Mouse (Mus musculus): ENCODE results near the gene Dleu7.

DNA sequence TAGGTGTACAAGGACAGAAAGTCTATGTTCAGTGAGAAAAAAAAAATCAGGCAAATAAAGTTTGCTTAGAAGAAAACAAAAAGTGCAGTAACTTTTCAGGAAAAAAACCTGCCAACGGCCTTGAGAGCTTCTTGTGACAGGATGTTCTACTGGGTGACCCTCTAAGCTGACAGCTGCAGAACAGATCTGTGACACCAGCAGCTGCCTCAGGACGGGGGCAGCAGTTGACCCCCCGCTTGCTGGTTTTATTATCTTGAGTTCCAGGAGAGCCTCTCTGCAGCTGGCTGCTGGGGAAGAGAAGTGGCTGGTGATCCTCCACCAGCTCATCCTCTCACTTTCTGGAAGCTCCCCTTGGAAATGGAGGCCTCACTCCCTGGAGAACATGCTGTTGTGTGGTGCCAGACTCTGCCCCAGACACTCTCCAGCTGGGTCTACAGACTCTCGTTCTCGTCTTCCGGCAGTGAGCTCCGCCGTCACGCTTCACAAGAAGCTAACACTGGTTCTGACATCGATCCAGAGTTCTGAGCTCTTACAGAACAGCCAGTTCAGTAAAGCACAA lies 33.8 kb downstream of the Dleu7 start:
- TF ChIP-seq CTCF (IDR thresholded peaks at IDR 0.05; ENCODE audit: borderline replicate concordance, insufficient read depth, low read length), result no peak
- TF ChIP-seq POLR2A (IDR thresholded peaks at IDR 0.05; ENCODE audit: low read depth, low read length), result no peak
